Mouse (Mus musculus) ES-Bruce4 (cell line): ENCODE measurements around the gene Ooep.

ENCODE experiments used
- CTCF ChIP-seq: IDR thresholded peaks from one replicate; pipeline ENCODE4 v1.8.1; 2011; ENCODE audit warnings: low read depth, low read length
- EP300 ChIP-seq: IDR thresholded peaks from 2 replicates; pipeline ENCODE4 v1.6.1; 2011; ENCODE audit warnings: low read depth, low read length; ENCODE audit not compliant: insufficient read depth
- POLR2A ChIP-seq: IDR thresholded peaks from one replicate; pipeline ENCODE4 v1.8.1; 2011; ENCODE audit warnings: low read length; ENCODE audit not compliant: insufficient read depth

GRCm38 (mm10) chr9:78369349-78369748 is 9.2 kb downstream of the Ooep start:
- TF ChIP-seq POLR2A, result no peak
- no peak for TF ChIP-seq CTCF
- TF ChIP-seq EP300, result peak; percentile 99
